Mouse (Mus musculus): Measurements from ENCODE around the gene Cog4. TPM values are rescaled to one million over a fixed set of nuclear protein-coding genes. Genes with fewer than 3 reads are reported as not detected.
"Not testable (repeated sequence)": the region's sequence is repeated elsewhere in the genome, so short reads cannot be mapped to it uniquely, and the experiment has no call there.

Gene Cog4
- polyA plus RNA-seq, 1 experiment from 2014 or later, result 77.0 TPM

DNA sequence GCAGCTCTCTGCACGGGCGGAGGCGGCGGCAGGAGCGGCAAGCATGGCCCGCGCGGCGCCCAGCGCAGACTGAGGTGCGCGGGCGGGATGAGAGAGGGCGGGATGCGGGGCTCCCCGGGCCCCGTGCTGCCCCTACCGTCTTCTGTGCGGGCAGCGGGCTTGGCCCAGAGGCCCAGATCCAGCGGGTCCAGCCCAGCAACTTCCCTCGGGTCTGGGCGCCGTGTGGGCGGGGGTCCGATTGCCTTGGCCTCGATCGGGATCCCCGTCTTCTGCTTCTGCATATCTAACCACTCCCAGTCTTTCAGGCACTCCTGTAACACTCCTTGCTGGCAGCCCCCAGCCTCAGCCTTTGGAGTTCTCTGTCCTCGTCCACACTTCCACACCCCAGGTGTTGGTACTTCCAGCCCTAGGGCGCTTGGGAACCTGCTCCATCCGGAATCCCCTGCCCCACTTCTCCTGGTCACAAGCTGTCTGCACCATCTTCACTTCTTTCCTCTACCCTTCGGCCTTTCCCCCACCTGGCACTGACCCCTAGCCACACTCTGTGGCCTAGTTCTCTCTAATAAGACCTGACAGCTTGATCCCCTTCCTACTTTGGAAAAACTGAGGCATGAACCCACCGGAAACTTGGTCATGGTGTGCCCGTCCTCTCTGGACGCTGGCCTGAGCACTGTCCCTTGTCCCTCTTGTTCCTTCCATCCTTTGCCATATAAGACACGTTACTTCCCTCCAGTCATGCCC, 73.8 kb downstream of the Cog4 start:
- under 1% methylated on average over 32 of the region's 37 CpGs for WGBS
- Histone ChIP-seq H3K9me3 (no peaks in the 10 kb centered on the region), H3K9ac (peak overlapping the region; percentile 85), H3K4me2 (replicated peaks) (peak overlapping the region; percentile 88), H3K27me3 (replicated peaks) (no peaks in the 10 kb centered on the region), H3K27ac (peak overlapping the region; percentile 57; the same call in 1 of the 2 replicates), H3K4me1 (peaks cover 35% of the 10 kb centered on the region), H3K36me3 (no peaks in the 10 kb centered on the region), H3K4me3 (peak overlapping the region; percentile 79)
- peak; percentile 72 for ATAC-seq (ENCODE audit: low FRiP score, low read depth)

DNA sequence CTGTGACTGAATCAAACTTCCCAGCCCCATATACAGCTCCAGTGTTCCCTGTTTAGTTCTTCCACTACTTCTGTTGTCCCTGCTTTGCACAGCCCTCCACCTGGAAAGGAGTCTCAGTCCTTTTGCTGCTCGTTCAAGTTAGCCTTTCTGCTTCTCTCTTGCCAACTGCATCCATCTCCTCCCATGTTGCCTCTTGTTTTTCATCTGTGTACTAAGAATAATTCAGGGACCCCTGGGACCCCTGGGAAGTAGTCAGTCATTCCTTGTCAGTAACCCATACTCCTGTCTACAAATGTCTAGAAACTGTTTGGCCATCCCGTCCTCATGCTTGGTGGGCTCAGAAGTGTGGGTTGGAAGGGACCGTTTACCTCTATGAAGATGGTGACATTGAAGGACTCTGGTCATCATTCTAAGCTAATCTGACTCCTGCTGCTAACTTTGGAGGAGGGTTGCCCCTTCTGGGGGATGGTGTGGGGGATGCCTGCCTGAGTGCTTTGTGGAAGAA, 74.4 kb downstream of the Cog4 start:
- Histone ChIP-seq H3K36me3 (no peaks in the 10 kb centered on the region), H3K9ac (peak overlapping the region; percentile 85), H3K4me3 (peak overlapping the region; percentile 79), H3K4me2 (replicated peaks) (peak overlapping the region; percentile 88), H3K4me1 (peaks cover 38% of the 10 kb centered on the region), H3K9me3 (no peaks in the 10 kb centered on the region), H3K27ac (no peak overlapping the region), H3K27me3 (replicated peaks) (no peaks in the 10 kb centered on the region)
- 27% methylated on average over 3 of the region's 3 CpGs for WGBS
- ATAC-seq (ENCODE audit: low FRiP score, low read depth), result no peak

DNA sequence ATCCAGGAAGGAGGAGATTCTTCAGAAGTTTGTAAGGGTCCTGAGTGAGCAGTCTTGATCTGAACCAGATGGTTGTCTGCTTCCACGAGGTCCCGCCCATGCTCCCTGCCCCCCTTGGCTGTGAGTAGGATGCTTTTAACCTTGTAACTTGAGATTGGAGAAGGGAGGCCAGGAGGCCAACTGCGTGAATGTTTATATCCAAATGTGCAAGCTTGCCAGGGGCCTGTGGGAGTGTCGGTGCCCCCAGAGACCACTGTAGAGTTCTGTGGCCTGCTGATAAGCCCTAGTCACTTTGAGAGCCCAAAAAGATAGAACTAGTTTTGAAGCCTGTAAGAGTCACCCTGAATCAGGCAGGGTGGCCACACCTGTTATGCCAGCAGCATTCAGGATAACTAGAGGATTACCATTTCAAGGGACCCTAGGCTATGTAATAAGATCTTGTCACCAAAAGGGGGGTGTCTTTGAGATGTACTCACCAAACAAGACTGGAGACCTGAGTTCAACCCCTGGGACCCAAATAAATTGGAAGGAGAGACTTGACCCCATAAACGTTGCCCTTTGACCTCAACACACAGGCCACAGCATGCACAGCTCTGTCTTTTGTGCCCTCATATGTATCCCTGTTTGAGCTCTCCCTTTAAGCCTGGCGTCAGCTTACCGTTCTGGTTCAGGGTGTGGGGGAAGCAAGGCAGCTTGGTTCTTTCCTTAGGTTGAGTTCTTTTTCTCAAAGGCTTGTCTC, 75.3 kb downstream of the Cog4 start:
- peaks cover 40% of the 10 kb centered on the region for H3K4me1 ChIP-seq
- H3K27me3 ChIP-seq (replicated peaks), result no peaks in the 10 kb centered on the region
- peak overlapping the region; percentile 88 for H3K4me2 ChIP-seq (replicated peaks)
- peak overlapping the region; percentile 85; the same call in 1 of the 2 replicates for H3K9ac ChIP-seq
- WGBS, result 24% methylated on average over 7 of the region's 7 CpGs
- H3K4me3 ChIP-seq, result peak overlapping the region; percentile 79; the same call in 1 of the 2 replicates
- ATAC-seq (ENCODE audit: low FRiP score, low read depth), result no peak
- H3K9me3 ChIP-seq, result no peaks in the 10 kb centered on the region
- no peak overlapping the region for H3K27ac ChIP-seq
- H3K36me3 ChIP-seq, result no peaks in the 10 kb centered on the region

DNA sequence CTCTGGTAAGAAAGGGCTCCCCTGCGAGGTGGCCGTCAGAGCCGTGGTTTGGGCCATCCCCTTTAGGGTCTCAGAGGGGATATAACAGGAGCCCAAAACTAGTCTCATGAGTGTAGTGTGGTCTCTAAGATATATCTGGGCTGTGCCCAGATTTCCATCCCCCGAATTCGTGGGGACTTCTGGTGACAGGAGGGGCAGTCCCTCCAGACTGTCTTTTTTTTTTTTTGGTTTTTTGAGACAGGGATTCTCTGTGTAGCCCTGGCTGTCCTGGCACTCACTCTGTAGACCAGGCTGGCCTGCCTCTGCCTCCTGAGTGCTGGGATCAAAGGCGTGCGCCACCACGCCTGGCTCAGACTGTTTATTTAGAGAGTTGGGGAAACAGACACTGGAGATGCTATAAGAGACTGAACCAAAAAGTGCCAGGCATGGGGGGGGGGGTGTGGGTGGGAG, 79.3 kb downstream of the Cog4 start:
- H3K27ac ChIP-seq, result no peak overlapping the region
- 82% methylated on average over 8 of the region's 8 CpGs for WGBS
- ATAC-seq (ENCODE audit: low FRiP score, low read depth), result no peak

DNA sequence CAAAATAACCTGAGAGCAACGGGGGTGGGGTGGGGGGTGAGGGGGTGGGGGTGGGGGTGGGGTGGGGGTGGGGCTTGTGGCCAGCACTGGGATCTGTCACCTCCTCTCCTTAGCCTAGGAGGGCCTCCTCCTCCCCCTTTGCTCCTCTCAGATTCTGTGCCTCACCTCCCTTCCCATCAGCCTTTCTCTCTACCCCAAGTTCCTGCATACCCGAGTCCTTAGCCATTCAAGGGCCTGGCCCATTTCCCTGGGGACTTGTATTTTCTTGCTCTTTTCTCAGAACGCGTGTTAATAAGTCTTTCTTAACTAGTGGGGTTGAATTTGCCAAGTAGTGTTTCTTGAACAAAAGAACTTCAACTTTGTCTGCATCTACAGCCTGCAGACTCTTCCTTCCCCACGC, 80.3 kb downstream of the Cog4 start:
- no peak overlapping the region for H3K4me2 ChIP-seq (replicated peaks)
- no peaks in the 10 kb centered on the region for H3K9me3 ChIP-seq
- ATAC-seq (ENCODE audit: low FRiP score, low read depth), result no peak
- peaks cover 18% of the 10 kb centered on the region for H3K4me1 ChIP-seq
- H3K9ac ChIP-seq, result no peak overlapping the region
- H3K27me3 ChIP-seq (replicated peaks), result no peaks in the 10 kb centered on the region
- H3K27ac ChIP-seq, result no peak overlapping the region
- H3K4me3 ChIP-seq, result no peak overlapping the region
- H3K36me3 ChIP-seq, result peaks cover 3% of the 10 kb centered on the region; the same call in 1 of the 2 replicates
- whole genome bisulfite sequencing, result 55% methylated on average over 5 of the region's 5 CpGs

More for the DNA sequence above, 79.3 kb downstream of the Cog4 start:
- no peak overlapping the region for H3K9ac ChIP-seq
- H3K36me3 ChIP-seq, result peaks cover 3% of the 10 kb centered on the region; the same call in 1 of the 2 replicates
- H3K4me2 ChIP-seq (replicated peaks), result no peak overlapping the region
- no peaks in the 10 kb centered on the region for H3K27me3 ChIP-seq (replicated peaks)
- H3K4me1 ChIP-seq, result peaks cover 28% of the 10 kb centered on the region
- no peaks in the 10 kb centered on the region for H3K9me3 ChIP-seq
- H3K4me3 ChIP-seq, result no peak overlapping the region

DNA sequence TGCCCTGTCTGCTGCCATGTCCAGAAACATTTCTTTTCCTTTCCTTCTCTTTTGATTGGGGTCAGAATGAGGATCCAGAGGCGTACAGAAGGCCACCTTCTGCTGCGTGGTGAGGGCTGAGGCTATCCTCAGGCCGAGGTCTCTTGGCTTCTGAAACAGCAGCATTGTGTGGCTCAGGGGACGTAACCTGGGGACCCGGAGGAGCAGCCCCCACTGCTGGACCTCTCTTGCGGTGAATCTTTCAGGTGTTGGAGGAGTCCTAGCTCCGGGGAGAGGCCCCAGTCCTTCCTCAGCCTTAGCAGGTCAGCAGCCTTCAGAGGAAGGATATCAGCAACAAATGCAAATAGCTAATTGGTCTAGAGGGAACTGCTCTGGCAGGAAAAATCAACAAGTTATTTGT, 82.0 kb downstream of the Cog4 start:
- Histone ChIP-seq H3K9ac (no peak overlapping the region), H3K9me3 (no peaks in the 10 kb centered on the region), H3K4me2 (replicated peaks) (no peak overlapping the region), H3K4me1 (peaks cover 14% of the 10 kb centered on the region), H3K27ac (no peak overlapping the region), H3K4me3 (no peak overlapping the region), H3K27me3 (replicated peaks) (no peaks in the 10 kb centered on the region), H3K36me3 (peaks cover 3% of the 10 kb centered on the region; the same call in 1 of the 2 replicates)
- WGBS, result 87% methylated on average over 7 of the region's 7 CpGs
- no peak for ATAC-seq (ENCODE audit: low FRiP score, low read depth)

DNA sequence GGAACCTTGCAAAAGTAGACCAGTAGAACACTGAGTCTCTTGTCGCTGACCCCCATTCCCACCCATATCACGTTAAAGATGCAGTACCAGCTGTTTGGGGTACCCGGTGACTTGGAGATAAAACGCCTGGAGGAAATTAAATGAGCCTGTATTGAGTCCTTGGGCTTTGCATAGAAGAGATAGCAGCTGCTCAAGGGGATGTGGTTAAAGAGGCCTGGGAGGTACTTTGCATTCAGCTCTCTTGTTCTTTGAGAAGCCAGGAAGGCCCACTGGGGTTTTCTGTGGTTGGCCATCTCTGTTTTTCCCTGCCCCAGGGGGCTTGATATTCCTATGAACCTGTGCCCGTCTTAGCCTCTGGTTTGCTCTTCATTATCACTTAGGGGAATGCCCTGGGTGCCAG, 82.7 kb downstream of the Cog4 start:
- Histone ChIP-seq H3K27me3 (replicated peaks) (no peaks in the 10 kb centered on the region), H3K9ac (no peak overlapping the region), H3K9me3 (no peaks in the 10 kb centered on the region), H3K36me3 (peaks cover 3% of the 10 kb centered on the region; the same call in 1 of the 2 replicates), H3K4me2 (replicated peaks) (no peak overlapping the region), H3K27ac (no peak overlapping the region), H3K4me1 (peaks cover 11% of the 10 kb centered on the region), H3K4me3 (no peak overlapping the region)
- no peak for ATAC-seq (ENCODE audit: low FRiP score, low read depth)
- 61% methylated on average over 5 of the region's 5 CpGs for WGBS

DNA sequence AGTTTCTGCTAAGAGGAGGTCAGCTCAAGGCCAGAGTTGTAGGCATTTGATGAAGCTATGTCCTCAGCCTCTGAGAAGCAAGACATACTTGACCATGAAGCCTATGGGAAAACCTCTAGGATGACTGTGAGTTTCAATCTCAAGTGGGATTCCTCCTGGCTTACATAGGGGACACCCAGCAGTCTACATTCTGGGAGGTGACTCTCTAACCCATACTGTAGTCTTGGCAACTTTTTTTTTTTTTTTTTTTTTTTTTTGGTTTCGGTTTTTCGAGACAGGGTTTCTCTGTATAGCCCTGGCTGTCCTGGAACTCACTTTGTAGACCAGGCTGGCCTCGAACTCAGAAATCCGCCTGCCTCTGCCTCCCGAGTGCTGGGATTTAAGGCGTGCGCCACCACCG, 83.3 kb downstream of the Cog4 start:
- not testable (repeated sequence) for H3K36me3 ChIP-seq; ATAC-seq (ENCODE audit: low FRiP score, low read depth); H3K9ac ChIP-seq; H3K9me3 ChIP-seq; H3K4me3 ChIP-seq; H3K27me3 ChIP-seq (replicated peaks); H3K27ac ChIP-seq; H3K4me2 ChIP-seq (replicated peaks)
- peaks cover 11% of the 10 kb centered on the region for H3K4me1 ChIP-seq
- 92% methylated on average over 8 of the region's 8 CpGs for WGBS

DNA sequence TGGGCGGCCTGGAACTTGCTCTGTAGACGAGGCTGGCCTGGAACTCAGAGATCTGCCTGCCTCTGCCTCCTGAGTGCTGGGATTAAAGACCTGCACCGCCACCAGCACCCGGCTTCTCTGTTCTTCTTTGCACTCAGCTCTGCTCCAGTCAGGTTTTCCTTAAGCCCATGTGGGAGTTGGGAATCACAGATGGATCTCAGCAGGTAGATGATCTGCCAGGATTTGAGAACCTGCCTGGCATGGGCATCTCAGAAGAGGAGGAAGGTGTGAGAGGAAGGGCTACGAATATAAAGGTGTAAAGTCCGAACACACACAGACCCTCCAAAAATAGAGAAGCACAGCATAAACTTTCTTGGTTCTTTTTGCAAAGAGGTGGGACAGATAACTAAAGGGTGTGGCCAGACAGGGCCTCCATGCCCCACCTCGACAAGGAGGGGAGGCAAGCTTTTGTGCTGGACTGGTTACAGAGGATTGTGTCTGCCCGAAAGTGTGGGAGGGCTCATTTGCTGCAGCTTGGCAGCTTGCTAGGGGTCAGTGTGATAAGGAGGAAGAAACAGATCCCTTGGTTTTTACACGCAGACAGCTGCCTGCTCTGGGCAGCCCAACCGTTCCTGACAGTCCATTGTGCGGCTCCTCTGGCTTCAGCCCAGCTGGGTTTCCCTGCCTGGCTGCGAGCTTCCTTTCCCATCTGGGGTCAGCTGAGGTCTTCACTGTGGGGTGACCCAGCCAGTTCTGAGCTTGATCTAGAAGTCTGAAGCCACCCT, 85.0 kb downstream of the Cog4 start:
- no peak for ATAC-seq (ENCODE audit: low FRiP score, low read depth)
- Histone ChIP-seq H3K27me3 (replicated peaks) (no peaks in the 10 kb centered on the region), H3K4me2 (replicated peaks) (no peak overlapping the region), H3K4me3 (no peak overlapping the region), H3K36me3 (peaks cover 3% of the 10 kb centered on the region; the same call in 1 of the 2 replicates), H3K27ac (no peak overlapping the region), H3K4me1 (peaks cover 8% of the 10 kb centered on the region), H3K9me3 (no peaks in the 10 kb centered on the region), H3K9ac (no peak overlapping the region)
- WGBS, result 77% methylated on average over 12 of the region's 12 CpGs
